Mouse (Mus musculus) kidney, adult 11 months (tissue): Measurements from ENCODE around the gene Olfr1138.

Experiments used
- DNase-seq: peaks from one replicate; pipeline ENCODE4 v3.0.0; 2022

The Olfr1138 gene

DNA sequence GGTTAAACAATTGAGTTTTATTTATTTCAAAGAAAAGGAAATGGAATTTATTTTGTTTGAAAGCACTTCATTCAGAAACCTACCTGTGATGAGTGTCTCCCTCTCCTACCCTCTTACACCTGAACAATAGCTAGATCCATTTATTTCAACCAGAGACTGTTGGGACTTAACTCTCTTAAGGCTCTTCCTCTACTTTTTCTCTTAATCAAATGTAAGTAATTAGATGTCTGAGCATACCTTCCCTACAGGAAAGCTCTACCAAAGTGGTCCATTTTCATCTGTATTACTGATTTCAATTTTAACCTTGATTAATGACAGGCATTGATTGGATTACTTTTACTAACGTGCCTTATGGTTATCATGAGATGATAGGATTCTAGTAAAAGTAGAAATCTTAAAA is at the start of gene Olfr1138:
Gene Olfr1138 (minus strand): TSS at position 101 of the 400 bp plus-strand sequence.
- no peak for DNase-seq

- DNase-seq: no peak
Measured at GRCm38 (mm10) chr2:87779183-87779582, 39.4 kb upstream of the Olfr1138 start, which contains the start of gene Olfr152. Gene Olfr152, plus strand, starts transcription at chr2:87779483.

GRCm38 (mm10) chr2:87776143-87776542 is 36.4 kb upstream of the Olfr1138 start:
- DNase-seq: no peak

DNA sequence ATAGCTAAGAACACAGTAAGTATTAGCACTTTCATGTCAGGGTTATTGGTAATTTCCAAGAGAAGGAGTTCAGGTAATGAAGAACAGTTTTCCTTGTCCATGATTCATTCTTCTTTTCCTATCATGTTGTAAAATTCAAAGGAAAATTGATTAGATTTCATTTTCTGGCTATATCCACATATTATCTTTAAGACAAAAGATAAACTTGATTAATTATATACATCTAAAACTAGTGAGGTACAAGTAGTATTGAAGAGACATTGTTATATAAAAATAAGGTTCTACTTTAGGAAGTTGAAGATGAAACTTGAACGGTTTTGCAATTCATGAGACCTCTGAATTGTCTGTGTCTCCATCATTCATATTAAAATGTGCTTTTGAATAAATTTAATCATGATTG is 14.1 kb upstream of the Olfr1138 start, which contains the start of gene Olfr1141:
Gene Olfr1141 (minus strand): TSS at position 101 of the 400 bp plus-strand sequence.
- no peak for DNase-seq

DNA sequence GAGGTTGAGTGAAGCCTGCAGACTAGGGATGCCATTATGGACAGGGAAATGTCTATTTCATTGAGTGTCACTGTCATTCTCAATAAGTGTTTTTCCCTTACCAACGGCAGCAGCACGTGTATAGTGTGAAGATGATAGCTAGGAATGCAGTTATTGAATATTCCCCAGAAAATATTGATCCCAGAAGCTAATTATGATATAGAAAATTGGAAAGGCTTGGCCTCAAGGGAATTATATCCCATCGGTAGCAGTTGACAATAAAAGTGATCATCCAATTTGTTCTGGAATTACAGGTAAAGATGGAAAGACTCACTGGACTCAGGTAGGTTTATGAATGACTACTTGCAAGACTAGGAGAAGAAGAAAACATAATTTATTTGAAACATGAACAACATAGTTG is 3.7 kb upstream of the Olfr1138 start, which contains the start of gene Olfr1140:
Gene Olfr1140 (plus strand): TSS at position 301 of the 400 bp plus-strand sequence.
- no peak for DNase-seq

DNA sequence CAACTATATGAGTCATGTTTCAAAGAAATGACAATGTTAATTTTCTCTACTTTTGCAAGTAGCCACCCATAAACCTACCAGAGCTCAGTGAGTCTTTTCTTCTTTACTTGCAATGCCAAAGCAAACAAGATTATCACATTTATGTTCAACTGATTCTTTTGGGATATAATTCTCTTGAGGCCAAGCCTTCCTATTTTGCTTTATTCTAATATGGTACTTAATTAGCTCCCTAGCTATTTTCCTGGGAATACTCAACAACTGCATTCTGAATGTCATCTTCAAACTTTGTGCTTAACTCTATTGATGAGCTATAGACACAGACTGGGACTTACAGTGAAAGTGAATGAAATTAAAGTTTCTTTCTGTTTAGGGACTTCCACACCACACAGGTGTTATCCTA is 26.7 kb downstream of the Olfr1138 start, which contains the start of gene Olfr1137:
Gene Olfr1137 (minus strand): TSS at position 101 of the 400 bp plus-strand sequence.
- no peak for DNase-seq

- no peak for DNase-seq
Measured at GRCm38 (mm10) chr2:87693847-87694246, 45.9 kb downstream of the Olfr1138 start, which contains the start of gene Olfr1136. Gene Olfr1136, minus strand, starts transcription at chr2:87693947.
